Mouse (Mus musculus): Measurements from ENCODE around the gene Cblb.

Gene Cblb

GRCm38 (mm10) chr16:52071766-52072209, 40.8 kb downstream of the Cblb start:
- no peak for DNase-seq (ENCODE audit: low spot score)

GRCm38 (mm10) chr16:52076652-52077051, 45.6 kb downstream of the Cblb start:
- DNase-seq (ENCODE audit: low spot score): no peak

GRCm38 (mm10) chr16:52077901-52078300, 46.9 kb downstream of the Cblb start:
- DNase-seq (ENCODE audit: low spot score): no peak

GRCm38 (mm10) chr16:52078758-52079474, 47.9 kb downstream of the Cblb start:
- DNase-seq (ENCODE audit: low spot score): peak; percentile 31

- DNase-seq (ENCODE audit: low spot score): no peak
Observed at GRCm38 (mm10) chr16:52079475-52079823, 48.4 kb downstream of the Cblb start.

- DNase-seq (ENCODE audit: low spot score): no peak
Observed at GRCm38 (mm10) chr16:52080619-52081395, 49.8 kb downstream of the Cblb start.

DNA sequence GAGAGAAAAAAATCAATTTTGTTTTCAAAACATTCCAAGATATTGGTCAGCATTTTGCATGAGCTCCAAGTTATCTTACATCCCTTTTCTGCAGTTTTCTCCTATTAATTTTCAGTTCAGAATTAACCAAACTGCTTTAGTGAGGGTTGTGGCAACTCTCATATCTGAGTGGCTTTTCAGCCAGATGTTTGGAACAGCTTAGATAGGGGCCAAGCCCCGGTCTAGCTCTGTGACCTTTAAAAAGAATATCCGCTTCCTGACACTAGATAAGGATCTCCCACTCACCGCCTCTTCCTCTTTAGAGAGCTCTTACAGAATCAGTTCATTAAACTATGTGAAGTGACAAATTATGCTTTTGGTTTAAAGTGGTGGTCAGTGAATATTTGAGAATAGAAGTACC, 50.7 kb downstream of the Cblb start:
- DNase-seq (ENCODE audit: low spot score): no peak

DNA sequence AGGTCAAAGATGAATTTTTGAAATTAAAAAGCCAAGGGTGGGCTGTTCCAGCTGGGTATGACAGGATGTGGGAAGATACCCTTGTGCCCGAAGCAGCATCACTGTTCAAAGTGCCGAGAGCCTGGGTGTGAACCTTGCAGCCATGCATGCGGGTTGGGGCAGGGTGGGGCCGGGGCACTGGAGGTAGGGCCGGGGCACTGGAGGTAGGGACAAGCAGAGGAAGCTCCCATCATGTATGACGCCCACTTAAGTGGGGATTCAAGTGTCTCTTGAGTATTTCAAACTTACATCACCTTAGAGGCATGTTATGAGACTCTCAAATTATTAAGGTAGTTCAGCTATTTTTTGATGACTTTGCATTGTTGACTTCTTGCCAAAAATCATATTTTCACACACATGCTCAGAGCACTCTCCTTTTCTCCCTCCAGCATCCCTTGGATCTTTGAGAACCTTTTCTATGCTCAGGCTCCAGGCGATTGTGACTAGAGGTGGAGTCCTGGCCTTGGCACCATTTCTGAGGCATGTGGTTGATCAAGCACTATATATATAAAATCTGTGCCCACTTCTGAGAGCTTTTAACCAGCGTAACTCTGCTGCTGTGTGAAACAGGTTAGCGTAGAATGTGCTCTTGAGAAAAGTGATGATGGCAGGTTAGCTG, 55.9 kb downstream of the Cblb start:
- no peak for DNase-seq (ENCODE audit: low spot score)

GRCm38 (mm10) chr16:52089354-52089753, 58.3 kb downstream of the Cblb start:
- DNase-seq (ENCODE audit: low spot score): no peak

- DNase-seq (ENCODE audit: low spot score): no peak
Observed at GRCm38 (mm10) chr16:52090899-52091298, 59.9 kb downstream of the Cblb start.

- no peak for DNase-seq (ENCODE audit: low spot score)
Observed at GRCm38 (mm10) chr16:52093325-52094253, 62.6 kb downstream of the Cblb start.

DNA sequence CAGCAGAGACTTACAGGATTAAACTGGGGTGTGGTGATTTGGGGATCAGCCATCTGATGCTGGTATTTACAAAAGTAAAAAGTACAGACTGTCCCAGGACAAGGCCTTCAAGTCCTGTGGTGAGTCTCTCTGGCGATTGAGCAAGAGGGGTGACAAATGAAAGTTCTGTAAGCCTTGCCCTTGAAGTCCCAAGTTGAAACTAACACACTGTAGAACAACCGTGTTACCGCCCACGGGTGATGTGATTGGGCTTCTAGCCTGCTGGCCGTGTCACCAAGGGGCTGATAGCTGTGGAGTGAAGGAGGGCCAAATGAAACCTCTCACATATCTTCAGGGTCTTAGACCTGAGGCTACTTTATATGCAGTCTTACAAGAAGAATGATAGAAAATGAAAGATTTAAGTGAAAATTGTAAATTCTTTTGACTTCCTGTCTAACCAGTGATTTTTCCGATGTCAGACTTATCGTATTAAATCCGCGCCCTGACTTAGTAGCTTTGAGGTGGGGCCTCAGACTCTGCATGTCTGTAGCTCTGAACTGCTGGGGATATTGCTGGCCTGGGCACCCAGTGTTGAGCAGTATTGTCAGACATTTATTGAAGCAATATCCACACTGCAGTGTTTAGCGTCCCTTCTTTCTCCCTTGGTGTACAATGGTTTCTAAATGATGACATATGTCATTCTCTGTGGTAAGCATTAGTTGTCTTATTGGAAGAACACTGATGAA, 63.9 kb downstream of the Cblb start:
- peak; percentile 75 for DNase-seq (ENCODE audit: low spot score)

GRCm38 (mm10) chr16:52095643-52096042, 64.6 kb downstream of the Cblb start:
- peak; percentile 43 for DNase-seq (ENCODE audit: low spot score)

GRCm38 (mm10) chr16:52100466-52100865, 69.4 kb downstream of the Cblb start:
- DNase-seq (ENCODE audit: low spot score): no peak

- no peak for DNase-seq (ENCODE audit: low spot score)
Observed at GRCm38 (mm10) chr16:52104608-52105007, 73.6 kb downstream of the Cblb start.

DNA sequence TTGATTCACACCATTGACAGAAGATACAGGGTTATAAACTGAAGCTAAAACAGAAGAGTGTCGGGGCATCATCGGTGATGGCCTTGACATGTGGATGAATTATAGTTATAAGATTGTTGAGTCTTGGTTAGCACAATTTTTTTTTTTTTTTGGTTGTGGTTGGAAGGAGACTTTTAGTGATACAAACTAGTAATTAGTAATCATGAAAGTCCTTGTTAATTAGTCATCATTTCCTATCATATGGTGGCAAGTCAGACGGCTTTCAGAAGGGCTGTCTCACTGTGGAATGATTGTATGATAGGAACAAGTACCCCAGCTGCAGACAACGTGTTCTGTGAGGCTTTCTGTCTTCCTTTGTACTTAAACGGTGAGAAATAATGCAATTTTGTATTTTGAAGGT, 76.8 kb downstream of the Cblb start:
- DNase-seq (ENCODE audit: low spot score): no peak

- no peak for DNase-seq (ENCODE audit: low spot score)
Observed at GRCm38 (mm10) chr16:52114473-52114872, 83.4 kb downstream of the Cblb start.

- no peak for DNase-seq (ENCODE audit: low spot score)
Observed at GRCm38 (mm10) chr16:52119003-52119402, 88.0 kb downstream of the Cblb start.

GRCm38 (mm10) chr16:52124974-52125373, 93.9 kb downstream of the Cblb start:
- DNase-seq (ENCODE audit: low spot score): no peak

DNA sequence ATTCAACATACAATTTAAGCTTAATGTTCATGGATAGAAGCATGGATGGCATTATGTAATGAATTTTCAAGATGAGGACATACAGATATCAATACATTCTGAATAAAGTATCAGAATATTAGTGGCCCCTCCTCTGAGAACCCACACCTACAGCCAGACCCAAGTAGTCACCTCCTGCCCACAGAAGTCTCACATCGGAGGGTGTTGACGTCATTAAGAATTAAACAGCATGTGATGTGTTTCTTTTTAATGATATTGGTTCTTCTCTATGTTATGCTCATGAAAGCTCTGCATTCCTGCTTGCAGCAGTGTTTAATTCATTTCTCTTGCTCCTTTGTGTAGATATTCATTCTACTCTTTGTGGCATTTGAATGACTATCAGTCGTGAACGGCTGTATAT, 94.9 kb downstream of the Cblb start:
- DNase-seq (ENCODE audit: low spot score): no peak

- DNase-seq (ENCODE audit: low spot score): no peak
Observed at GRCm38 (mm10) chr16:52129357-52129905, 98.4 kb downstream of the Cblb start.

Measured in ovary, adult 18-20 months (tissue).